Mouse (Mus musculus) myocyte (in vitro differentiated cells): ENCODE measurements at regions not wholly inside any gene's neighbourhood (a gene's known extent, or its start where the extent isn't known, plus 50 kb on each side); places are given as distances from the start of the nearest gene placed in this dataset.

Experiments
- CEBPB ChIP-seq: IDR thresholded peaks from 2 replicates; pipeline ENCODE4 v1.6.1; 2011; ENCODE audit warnings: mild to moderate bottlenecking, moderate library complexity; ENCODE audit not compliant: poor library complexity, insufficient read depth, severe bottlenecking
- E2F4 ChIP-seq: IDR thresholded peaks from one replicate; pipeline ENCODE4 v1.6.1; 2011; ENCODE audit warnings: mild to moderate bottlenecking, control low read depth, moderate library complexity; ENCODE audit not compliant: insufficient read depth
- MAX ChIP-seq: IDR thresholded peaks from one replicate; pipeline ENCODE4 v1.6.1; 2011; ENCODE audit warnings: low read depth, mild to moderate bottlenecking, control low read depth
- MYOD1 ChIP-seq, 3 experiments: IDR thresholded peaks; one replicate each; pipeline ENCODE4 v1.6.1; 2011; ENCODE audit warnings: control low read depth in 2 of 3, low read depth in 2 of 3, mild to moderate bottlenecking in 2 of 3, moderate library complexity in 1 of 3; ENCODE audit not compliant: insufficient read length in 2 of 3, control insufficient read depth in 1 of 3
- MYOG ChIP-seq, 3 experiments: IDR thresholded peaks; one replicate each; pipeline ENCODE4 v1.6.1; 2011; ENCODE audit warnings: control low read depth in 2 of 3, low read depth in 2 of 3, mild to moderate bottlenecking in 2 of 3; ENCODE audit not compliant: insufficient read length in 2 of 3, control insufficient read depth in 1 of 3, insufficient read depth in 1 of 3
- POLR2A ChIP-seq: IDR thresholded peaks from one replicate; pipeline ENCODE4 v1.6.1; 2011; ENCODE audit warnings: low read depth, mild to moderate bottlenecking, control low read depth, moderate library complexity; ENCODE audit not compliant: insufficient read length
- SRF ChIP-seq: IDR thresholded peaks from one replicate; pipeline ENCODE4 v1.6.1; 2011; ENCODE audit warnings: low read depth; ENCODE audit not compliant: control insufficient read depth, insufficient read length
- TCF12 ChIP-seq: IDR thresholded peaks from one replicate; pipeline ENCODE4 v1.6.1; 2011; ENCODE audit warnings: mild to moderate bottlenecking, control low read depth; ENCODE audit not compliant: poor library complexity, insufficient read depth, severe bottlenecking
- TCF3 ChIP-seq: IDR thresholded peaks from one replicate; pipeline ENCODE4 v1.6.1; 2011; ENCODE audit warnings: low read depth, control low read depth; ENCODE audit not compliant: insufficient read length
- USF1 ChIP-seq: IDR thresholded peaks from one replicate; pipeline ENCODE4 v1.6.1; 2011; ENCODE audit warnings: low read depth, mild to moderate bottlenecking, control low read depth, moderate library complexity

- TF ChIP-seq MAX (no peak), CEBPB (no peak), POLR2A (no peak), MYOD1 (IDR thresholded peaks at IDR 0.05; ENCODE audit: control insufficient read depth in 1 of 3, insufficient read length in 2 of 3, low read depth in 2 of 3) (no peak), TCF3 (no peak), TCF12 (no peak), USF1 (no peak), E2F4 (no peak), MYOG (IDR thresholded peaks at IDR 0.05; ENCODE audit: control insufficient read depth in 1 of 3, insufficient read depth in 1 of 3, insufficient read length in 2 of 3, low read depth in 2 of 3) (no peak), SRF (no peak)
Observed at GRCm38 (mm10) chr3:78573299-78573698, 713.0 kb downstream of the Rapgef2 start.
